Mouse (Mus musculus): ENCODE results near the gene Topaz1. TPM values are rescaled to one million over a fixed set of nuclear protein-coding genes. Genes with fewer than 3 reads are reported as not detected.

Gene Topaz1
- polyA plus RNA-seq, 1 experiment from 2014 or later, result not detected

GRCm38 (mm10) chr9:122757614-122758013, 10.5 kb downstream of the Topaz1 start:
- Histone ChIP-seq H3K4me2 (ENCODE audit: low read length) (no peak overlapping the region), H3K9ac (ENCODE audit: low read length) (no peak overlapping the region), H3K27ac (replicated peaks in 1 of 2; ENCODE audit: control insufficient read depth in 1 of 2, insufficient read depth in 1 of 2, low read depth in 2 of 2, low read length in 2 of 2) (no peak overlapping the region), H3K9me3 (ENCODE audit: control insufficient read depth, low read length) (peaks cover 5% of the 10 kb centered on the region; the same call in 1 of the 2 replicates), H3K27me3 (ENCODE audit: control insufficient read depth, insufficient read depth, low read length) (no peaks in the 10 kb centered on the region), H3K4me3 (ENCODE audit: control insufficient read depth in 1 of 2, insufficient read depth in 1 of 2, low read depth in 1 of 2, low read length in 2 of 2) (no peak overlapping the region), H3K4me1 (ENCODE audit: control insufficient read depth in 2 of 2, insufficient read depth in 2 of 2, low read length in 2 of 2) (no peaks in the 10 kb centered on the region), H3K36me3 (ENCODE audit: control insufficient read depth, insufficient read depth, low read length) (no peaks in the 10 kb centered on the region)
- no peak for ATAC-seq (ENCODE audit: insufficient number of reproducible peaks, insufficient read depth, low FRiP score, low read depth)
- WGBS, result 58% methylated on average over 2 of the region's 2 CpGs

DNA sequence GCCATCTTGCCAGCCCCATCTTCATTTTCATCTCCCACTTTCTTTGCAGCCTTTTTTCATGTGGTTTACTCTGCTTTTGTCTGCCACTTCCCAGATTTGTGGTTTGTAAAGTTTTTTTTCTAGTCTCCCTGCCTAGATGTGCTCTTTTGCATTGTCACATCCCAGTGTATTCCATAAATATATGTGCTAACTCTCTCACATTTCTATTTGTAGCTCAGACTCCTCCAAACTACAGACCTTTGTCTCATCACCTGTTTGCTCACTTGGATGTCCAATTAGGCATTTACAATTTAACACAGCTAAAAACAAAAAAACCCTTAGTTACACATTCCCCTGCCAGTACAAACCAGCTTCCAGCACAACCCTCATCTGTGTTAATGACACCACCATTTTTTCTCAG, 13.0 kb downstream of the Topaz1 start:
- no peaks in the 10 kb centered on the region for H3K4me1 ChIP-seq (ENCODE audit: control insufficient read depth in 2 of 2, insufficient read depth in 2 of 2, low read length in 2 of 2)
- no peak overlapping the region for H3K9ac ChIP-seq (ENCODE audit: low read length)
- no peaks in the 10 kb centered on the region for H3K27me3 ChIP-seq (ENCODE audit: control insufficient read depth, insufficient read depth, low read length)
- no peaks in the 10 kb centered on the region for H3K36me3 ChIP-seq (ENCODE audit: control insufficient read depth, insufficient read depth, low read length)
- H3K27ac ChIP-seq (replicated peaks in 1 of 2; ENCODE audit: control insufficient read depth in 1 of 2, insufficient read depth in 1 of 2, low read depth in 2 of 2, low read length in 2 of 2), result no peak overlapping the region
- ATAC-seq (ENCODE audit: insufficient number of reproducible peaks, insufficient read depth, low FRiP score, low read depth), result no peak
- H3K9me3 ChIP-seq (ENCODE audit: control insufficient read depth, low read length), result peaks cover 2% of the 10 kb centered on the region; the same call in 1 of the 2 replicates
- H3K4me2 ChIP-seq (ENCODE audit: low read length), result no peak overlapping the region
- H3K4me3 ChIP-seq (ENCODE audit: control insufficient read depth in 1 of 2, insufficient read depth in 1 of 2, low read depth in 1 of 2, low read length in 2 of 2), result no peak overlapping the region

DNA sequence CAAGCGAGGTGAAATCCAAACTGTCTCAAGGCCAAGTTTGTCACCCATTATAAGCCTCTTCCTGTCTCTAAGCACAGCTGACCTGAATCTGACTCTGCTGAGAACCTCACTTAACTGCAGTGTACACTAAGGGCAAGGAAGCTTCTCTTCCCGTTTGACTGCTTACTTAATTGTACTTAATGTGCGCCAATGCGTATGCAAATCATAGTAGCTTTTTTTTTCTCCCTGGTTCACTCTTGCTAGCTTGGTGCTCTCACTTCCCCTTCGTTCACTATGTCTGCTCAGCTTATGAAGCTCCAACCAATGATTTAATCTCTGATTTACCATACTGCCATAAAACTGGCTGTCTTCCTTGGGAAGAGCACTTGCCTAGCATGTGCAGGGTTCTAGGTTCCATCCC, 38.1 kb downstream of the Topaz1 start:
- no peak for ATAC-seq (ENCODE audit: insufficient number of reproducible peaks, insufficient read depth, low FRiP score, low read depth)
- Histone ChIP-seq H3K4me1 (ENCODE audit: control insufficient read depth in 2 of 2, insufficient read depth in 2 of 2, low read length in 2 of 2) (no peaks in the 10 kb centered on the region), H3K4me2 (ENCODE audit: low read length) (no peak overlapping the region), H3K36me3 (ENCODE audit: control insufficient read depth, insufficient read depth, low read length) (no peaks in the 10 kb centered on the region), H3K27me3 (ENCODE audit: control insufficient read depth, insufficient read depth, low read length) (no peaks in the 10 kb centered on the region), H3K27ac (replicated peaks in 1 of 2; ENCODE audit: control insufficient read depth in 1 of 2, insufficient read depth in 1 of 2, low read depth in 2 of 2, low read length in 2 of 2) (no peak overlapping the region), H3K4me3 (ENCODE audit: control insufficient read depth in 1 of 2, insufficient read depth in 1 of 2, low read depth in 1 of 2, low read length in 2 of 2) (no peak overlapping the region), H3K9ac (ENCODE audit: low read length) (no peak overlapping the region), H3K9me3 (ENCODE audit: control insufficient read depth, low read length) (no peaks in the 10 kb centered on the region)
- 69% methylated on average over 5 of the region's 5 CpGs for WGBS

- Histone ChIP-seq H3K27me3 (ENCODE audit: control insufficient read depth, insufficient read depth, low read length) (no peaks in the 10 kb centered on the region), H3K4me2 (ENCODE audit: low read length) (no peak overlapping the region), H3K36me3 (ENCODE audit: control insufficient read depth, insufficient read depth, low read length) (no peaks in the 10 kb centered on the region), H3K9me3 (ENCODE audit: control insufficient read depth, low read length) (no peaks in the 10 kb centered on the region), H3K4me3 (ENCODE audit: control insufficient read depth in 1 of 2, insufficient read depth in 1 of 2, low read depth in 1 of 2, low read length in 2 of 2) (no peak overlapping the region), H3K27ac (replicated peaks in 1 of 2; ENCODE audit: control insufficient read depth in 1 of 2, insufficient read depth in 1 of 2, low read depth in 2 of 2, low read length in 2 of 2) (no peak overlapping the region), H3K9ac (ENCODE audit: low read length) (no peak overlapping the region), H3K4me1 (ENCODE audit: control insufficient read depth in 2 of 2, insufficient read depth in 2 of 2, low read length in 2 of 2) (no peaks in the 10 kb centered on the region)
- WGBS, result 76% methylated on average over 1 of the region's 1 CpGs
- no peak for ATAC-seq (ENCODE audit: insufficient number of reproducible peaks, insufficient read depth, low FRiP score, low read depth)
Measured at GRCm38 (mm10) chr9:122786534-122786933, 39.4 kb downstream of the Topaz1 start.

DNA sequence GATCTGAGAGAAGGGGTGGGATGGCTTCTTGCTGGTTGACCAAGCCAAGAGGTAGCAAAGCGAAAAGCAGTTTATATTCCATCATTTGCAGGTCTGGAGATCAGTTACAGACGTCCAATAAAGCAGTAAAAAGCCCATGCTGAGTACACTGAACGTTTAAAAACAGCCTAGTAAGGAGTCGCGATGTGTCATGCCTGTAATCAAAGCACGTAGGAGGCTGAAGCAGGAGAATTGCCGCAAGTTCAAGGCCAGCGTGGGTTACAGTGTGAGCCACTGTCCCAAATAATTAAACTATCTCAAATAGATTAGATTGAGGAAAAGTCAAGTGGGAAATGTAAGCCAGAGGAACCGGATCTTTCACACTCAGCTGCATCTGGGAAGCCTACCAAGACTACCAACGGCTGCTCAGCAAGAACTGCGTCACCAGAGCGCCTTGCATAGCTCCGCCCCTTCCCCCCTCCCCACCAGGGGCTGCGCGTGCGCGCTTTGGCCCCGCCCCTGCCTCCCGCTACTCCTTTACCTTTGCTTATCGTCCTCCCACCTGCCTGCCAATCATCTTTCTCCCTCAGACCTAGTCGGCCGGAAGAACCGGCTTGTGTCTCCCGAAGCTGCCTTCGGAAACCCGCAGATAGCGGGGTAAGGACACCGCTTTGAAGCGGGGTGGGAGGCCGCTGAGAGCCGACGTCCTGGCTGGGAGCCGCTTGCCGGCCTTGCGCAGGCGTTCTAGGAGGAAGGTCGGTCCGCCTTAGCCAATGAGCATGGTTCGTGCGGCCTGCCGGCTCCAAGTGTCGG, 58.1 kb downstream of the Topaz1 start, which contains the start of gene Tcaim:
TSS of gene Tcaim (plus strand) at position 487 of the 792 bp plus-strand sequence.
- ATAC-seq (ENCODE audit: insufficient number of reproducible peaks, insufficient read depth, low FRiP score, low read depth), result peak; percentile 95
- H3K4me3 ChIP-seq (ENCODE audit: control insufficient read depth in 1 of 2, insufficient read depth in 1 of 2, low read depth in 1 of 2, low read length in 2 of 2), result peak within 1 kb of the TSS; percentile 58 to 98
- peak within 1 kb of the TSS; percentile 85 for H3K4me2 ChIP-seq (ENCODE audit: low read length)
- H3K9me3 ChIP-seq (ENCODE audit: control insufficient read depth, low read length), result no peaks in the 10 kb centered on the region
- peak within 1 kb of the TSS; percentile 80 for H3K9ac ChIP-seq (ENCODE audit: low read length)
- H3K27me3 ChIP-seq (ENCODE audit: control insufficient read depth, insufficient read depth, low read length), result no peaks in the 10 kb centered on the region
- WGBS, result 5% methylated on average over 42 of the region's 42 CpGs
- H3K4me1 ChIP-seq (ENCODE audit: control insufficient read depth in 2 of 2, insufficient read depth in 2 of 2, low read length in 2 of 2), result peaks cover 6 to 13% of the 10 kb centered on the region in 2 experiments; a peak in 3 of 4 replicates
- no peaks in the 10 kb centered on the region for H3K36me3 ChIP-seq (ENCODE audit: control insufficient read depth, insufficient read depth, low read length)
- peak within 1 kb of the TSS; percentile 86 to 98 for H3K27ac ChIP-seq (replicated peaks in 1 of 2; ENCODE audit: control insufficient read depth in 1 of 2, insufficient read depth in 1 of 2, low read depth in 2 of 2, low read length in 2 of 2)

GRCm38 (mm10) chr9:122805845-122806341, 58.7 kb downstream of the Topaz1 start:
- no peak; the same call in none of the 2 replicates for ATAC-seq (ENCODE audit: insufficient number of reproducible peaks, insufficient read depth, low FRiP score, low read depth)
- H3K27me3 ChIP-seq (ENCODE audit: control insufficient read depth, insufficient read depth, low read length), result no peaks in the 10 kb centered on the region
- peak overlapping the region; percentile 85 for H3K4me2 ChIP-seq (ENCODE audit: low read length)
- no peaks in the 10 kb centered on the region for H3K36me3 ChIP-seq (ENCODE audit: control insufficient read depth, insufficient read depth, low read length)
- H3K4me1 ChIP-seq (ENCODE audit: control insufficient read depth in 2 of 2, insufficient read depth in 2 of 2, low read length in 2 of 2), result peaks cover 7 to 20% of the 10 kb centered on the region in 2 experiments; a peak in 3 of 4 replicates
- no peaks in the 10 kb centered on the region for H3K9me3 ChIP-seq (ENCODE audit: control insufficient read depth, low read length)
- peak overlapping the region; percentile 80 for H3K9ac ChIP-seq (ENCODE audit: low read length)
- 8% methylated on average over 10 of the region's 10 CpGs for WGBS
- peak overlapping the region; percentile 58 to 98 for H3K4me3 ChIP-seq (ENCODE audit: control insufficient read depth in 1 of 2, insufficient read depth in 1 of 2, low read depth in 1 of 2, low read length in 2 of 2)
- H3K27ac ChIP-seq (replicated peaks in 1 of 2; ENCODE audit: control insufficient read depth in 1 of 2, insufficient read depth in 1 of 2, low read depth in 2 of 2, low read length in 2 of 2), result peak overlapping the region; percentile 86 to 98

- Histone ChIP-seq H3K4me2 (ENCODE audit: low read length) (no peak overlapping the region), H3K4me3 (ENCODE audit: control insufficient read depth in 1 of 2, insufficient read depth in 1 of 2, low read depth in 1 of 2, low read length in 2 of 2) (no peak overlapping the region), H3K36me3 (ENCODE audit: control insufficient read depth, insufficient read depth, low read length) (no peaks in the 10 kb centered on the region; the same call in 1 of the 2 replicates), H3K4me1 (ENCODE audit: control insufficient read depth in 2 of 2, insufficient read depth in 2 of 2, low read length in 2 of 2) (peaks cover 7 to 22% of the 10 kb centered on the region in 2 experiments; a peak in 3 of 4 replicates), H3K27ac (replicated peaks in 1 of 2; ENCODE audit: control insufficient read depth in 1 of 2, insufficient read depth in 1 of 2, low read depth in 2 of 2, low read length in 2 of 2) (no peak overlapping the region), H3K9me3 (ENCODE audit: control insufficient read depth, low read length) (no peaks in the 10 kb centered on the region), H3K27me3 (ENCODE audit: control insufficient read depth, insufficient read depth, low read length) (no peaks in the 10 kb centered on the region), H3K9ac (ENCODE audit: low read length) (no peak overlapping the region)
- WGBS, result 90% methylated on average over 2 of the region's 2 CpGs
- ATAC-seq (ENCODE audit: insufficient number of reproducible peaks, insufficient read depth, low FRiP score, low read depth), result no peak
Measured at GRCm38 (mm10) chr9:122807186-122807585, 60.0 kb downstream of the Topaz1 start.

Data from heart, embryonic 14.5 days (tissue).